Mouse (Mus musculus): ENCODE data around the gene Tank.

Gene Tank

DNA sequence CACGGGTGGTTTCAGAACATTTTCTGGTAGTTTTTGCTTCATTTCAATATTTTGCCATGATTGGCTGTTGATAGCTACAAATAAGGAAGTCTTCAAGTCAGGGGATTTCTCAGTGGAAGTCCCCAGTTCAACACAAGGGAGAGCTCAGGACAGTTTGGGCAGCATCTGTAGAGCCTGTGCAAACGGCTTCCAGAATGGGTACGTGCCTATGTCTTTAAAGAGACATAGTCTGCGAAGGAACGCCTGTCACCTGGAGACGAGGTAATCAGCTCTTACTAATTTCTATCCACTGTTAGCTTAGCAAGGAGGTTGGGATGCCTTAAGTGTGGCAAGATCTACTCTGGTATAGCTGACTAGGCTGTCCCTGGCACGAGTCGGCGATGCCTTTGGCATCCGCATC, at the start of gene Tank:
Gene Tank, plus strand, starts transcription at position 153 of the 400 bp plus-strand sequence.
- in situ Hi-C loops (cut with MboI) = no loop called here

DNA sequence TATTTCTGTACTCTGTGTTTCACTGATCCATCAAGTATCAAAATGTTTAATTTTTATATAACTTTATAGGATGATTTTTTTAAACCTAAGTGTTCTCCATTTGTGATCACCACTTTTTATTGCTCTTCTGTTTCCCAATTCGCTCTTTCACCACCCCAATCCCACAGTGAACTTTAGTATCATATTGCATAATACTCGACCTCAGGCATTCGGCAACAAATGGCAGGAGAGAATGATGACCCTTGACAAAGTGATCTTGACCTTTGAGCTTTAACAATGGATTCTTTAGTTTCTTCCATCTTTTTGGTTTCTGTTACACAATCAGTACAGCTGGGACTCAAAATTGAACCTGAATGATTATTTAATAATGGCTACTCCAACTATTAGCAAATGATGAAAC, 46.1 kb upstream of the Tank start:
- in situ Hi-C loops (cut with MboI) = no loop called here

DNA sequence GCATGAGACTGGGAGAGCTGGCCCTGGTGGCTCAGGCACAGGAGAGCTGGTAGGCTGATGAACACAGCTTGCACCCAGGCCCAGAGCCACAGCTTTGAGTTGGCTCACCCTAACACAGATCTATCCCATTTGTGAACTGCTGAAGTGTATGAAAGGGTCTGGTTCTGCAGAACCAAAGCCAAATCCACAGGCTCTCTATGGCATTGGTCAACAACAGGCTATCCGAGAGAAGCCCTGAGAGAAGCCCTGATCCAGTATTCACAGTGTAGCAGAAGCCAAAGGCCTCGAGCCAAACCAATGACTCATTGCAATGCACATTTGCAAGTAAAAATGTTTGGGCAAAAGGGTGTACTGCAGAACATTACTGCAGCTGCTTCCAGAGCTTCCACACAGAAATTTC, 45.3 kb upstream of the Tank start:
- in situ Hi-C loops (cut with MboI) = no loop called here

DNA sequence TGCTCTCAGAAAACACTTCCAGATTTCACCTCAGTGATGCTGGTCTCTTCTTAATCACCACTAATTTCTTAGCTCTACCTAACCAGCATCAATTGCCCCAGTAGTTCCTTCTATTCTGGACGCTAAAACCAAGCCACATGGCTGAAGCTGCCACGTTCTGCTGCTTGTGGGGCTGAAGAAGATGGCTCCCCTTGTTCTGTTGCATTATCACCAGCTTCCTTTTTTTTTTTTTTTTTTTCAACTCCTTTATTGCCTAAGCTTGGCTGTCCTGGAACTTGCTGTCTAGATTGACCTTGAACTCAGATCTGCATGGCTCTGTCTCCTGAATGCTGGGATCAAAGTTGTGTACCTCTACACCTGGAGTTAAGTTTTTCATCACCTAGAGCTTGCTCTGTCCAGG, 41.5 kb upstream of the Tank start:
- in situ Hi-C loops (cut with MboI) = no loop called here

DNA sequence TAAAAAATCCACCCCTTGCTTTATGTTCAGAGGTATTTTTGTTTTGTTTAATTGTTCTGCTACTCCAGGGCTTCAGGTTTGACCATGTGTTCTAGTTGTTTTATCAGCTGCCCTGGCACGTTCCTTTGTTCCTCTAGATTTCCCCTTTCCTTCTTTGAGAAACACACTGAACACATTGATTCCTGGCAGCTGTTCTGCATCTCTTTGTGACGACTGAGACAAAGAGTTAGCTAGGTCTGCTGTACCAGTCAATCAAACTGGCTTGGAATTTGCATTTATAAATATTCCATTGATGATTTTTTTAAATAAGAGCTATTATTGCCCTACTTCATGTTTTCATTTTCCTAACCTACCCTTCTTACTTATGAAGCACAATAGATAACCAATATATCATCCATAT, 39.0 kb upstream of the Tank start:
- in situ Hi-C loops (cut with MboI) = no loop called here

DNA sequence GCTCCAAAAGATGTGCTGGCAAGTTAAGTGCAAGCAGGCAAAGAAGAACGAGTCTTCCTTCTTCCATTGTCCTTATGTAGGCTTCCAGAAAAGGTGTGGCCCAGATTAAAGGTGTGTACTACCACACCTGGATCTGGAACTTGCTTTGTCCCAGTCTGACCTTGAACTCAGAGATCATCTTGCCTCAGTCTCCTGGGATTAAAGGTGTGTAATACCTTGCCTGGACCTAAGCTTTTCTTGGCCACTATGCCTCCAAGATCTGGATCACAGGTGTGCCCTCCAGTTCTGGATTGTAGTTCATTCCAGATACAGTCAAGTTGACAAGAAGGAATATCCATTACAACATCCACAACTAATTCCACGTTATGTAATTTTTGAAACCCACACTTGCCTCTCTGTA, 36.0 kb upstream of the Tank start:
- in situ Hi-C loops (cut with MboI) = no loop called here

DNA sequence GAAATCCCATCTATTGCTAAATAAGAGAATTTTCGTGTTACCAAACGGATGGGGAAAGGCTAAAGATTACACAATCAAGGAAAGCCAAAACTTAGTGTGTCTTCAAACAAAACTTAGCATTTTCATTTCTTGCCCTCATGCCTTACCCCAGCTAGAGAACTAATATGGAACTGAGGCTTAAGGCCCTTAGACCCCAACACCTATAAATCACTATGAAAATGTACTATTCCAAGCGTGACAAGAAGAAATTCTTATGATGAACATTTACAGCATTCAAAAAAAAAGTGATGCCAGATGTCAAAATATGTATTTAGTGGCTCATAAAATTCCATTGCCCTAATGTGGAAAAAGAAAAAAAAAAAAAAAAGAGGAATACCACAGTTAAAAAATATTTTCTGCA, 32.7 kb upstream of the Tank start:
- in situ Hi-C loops (cut with MboI) = no loop called here

DNA sequence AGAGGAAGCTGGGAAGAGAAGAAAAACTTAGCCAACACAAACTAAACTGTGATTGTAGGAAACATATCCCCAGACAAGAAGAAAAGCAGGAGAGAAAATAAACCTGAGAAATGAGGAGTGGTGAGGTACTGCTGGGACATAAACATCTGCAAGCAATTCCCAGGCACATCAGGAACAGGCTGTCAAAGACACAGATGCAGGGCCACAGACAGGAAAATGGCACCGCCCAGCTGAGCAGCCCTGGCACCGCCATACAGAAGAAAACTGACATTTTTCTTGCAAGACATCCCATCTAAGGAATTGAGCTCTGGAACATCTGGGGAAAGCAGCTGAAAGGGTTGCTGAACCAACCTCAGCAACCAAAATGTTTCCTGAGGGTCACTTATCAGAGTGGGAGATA, 30.4 kb upstream of the Tank start:
- in situ Hi-C loops (cut with MboI) = no loop called here

DNA sequence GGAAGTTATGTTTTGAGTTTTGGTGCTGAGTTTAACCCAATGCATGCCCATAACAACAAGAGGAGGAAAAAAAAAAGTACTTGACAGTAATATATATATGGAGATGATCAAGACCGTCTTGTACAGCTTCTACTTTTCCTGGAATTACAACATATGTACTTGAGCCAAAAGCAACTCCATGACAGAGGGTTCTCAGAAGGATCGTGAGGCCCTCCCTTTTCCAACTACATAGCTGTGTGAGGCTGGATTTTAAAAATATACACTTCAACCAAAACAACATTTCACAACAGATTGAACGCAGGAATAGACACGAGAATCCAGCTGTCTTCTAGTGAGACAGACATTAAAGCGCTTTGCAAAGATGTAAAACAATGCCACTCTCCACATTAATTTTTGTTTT, 26.7 kb upstream of the Tank start:
- in situ Hi-C loops (cut with MboI) = no loop called here

DNA sequence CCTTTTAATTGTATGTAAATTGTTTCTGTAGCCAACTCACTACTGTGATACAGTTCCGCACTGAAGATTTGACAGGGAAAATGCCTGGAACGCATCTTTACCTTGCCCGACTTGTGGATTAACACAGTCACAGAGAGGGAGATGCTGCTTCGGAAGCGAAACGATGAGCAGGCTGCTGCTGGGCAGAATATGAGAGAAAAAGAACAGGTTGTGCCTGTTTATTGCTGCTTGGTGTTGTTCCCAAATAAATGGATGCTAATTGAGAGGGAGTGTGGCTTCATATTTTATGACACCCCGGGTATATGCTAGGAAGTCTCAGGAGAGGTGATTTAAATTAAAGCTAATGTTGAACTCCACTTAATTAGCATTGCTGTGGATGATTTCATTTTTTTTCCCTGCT, 23.0 kb upstream of the Tank start:
- in situ Hi-C loops (cut with MboI) = no loop called here

DNA sequence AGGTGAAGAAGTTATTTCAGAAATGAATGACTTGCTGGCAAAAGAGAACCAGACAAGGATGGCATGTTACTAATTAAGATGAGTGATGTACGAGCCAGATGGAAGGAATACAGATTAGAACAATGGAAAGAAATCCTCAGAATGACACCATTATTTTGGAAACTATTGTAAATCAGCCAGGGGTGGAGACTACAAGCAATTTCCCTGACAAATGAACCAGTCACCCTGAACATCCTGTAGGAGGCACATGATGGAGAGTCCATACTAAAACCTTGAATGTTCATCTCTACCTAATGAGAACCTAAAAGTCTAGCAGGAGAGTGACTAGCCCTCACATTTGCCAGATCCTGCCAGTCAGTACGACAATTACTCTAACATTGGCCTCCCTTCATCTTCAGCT, 22.6 kb upstream of the Tank start:
- in situ Hi-C loops (cut with MboI) = no loop called here

DNA sequence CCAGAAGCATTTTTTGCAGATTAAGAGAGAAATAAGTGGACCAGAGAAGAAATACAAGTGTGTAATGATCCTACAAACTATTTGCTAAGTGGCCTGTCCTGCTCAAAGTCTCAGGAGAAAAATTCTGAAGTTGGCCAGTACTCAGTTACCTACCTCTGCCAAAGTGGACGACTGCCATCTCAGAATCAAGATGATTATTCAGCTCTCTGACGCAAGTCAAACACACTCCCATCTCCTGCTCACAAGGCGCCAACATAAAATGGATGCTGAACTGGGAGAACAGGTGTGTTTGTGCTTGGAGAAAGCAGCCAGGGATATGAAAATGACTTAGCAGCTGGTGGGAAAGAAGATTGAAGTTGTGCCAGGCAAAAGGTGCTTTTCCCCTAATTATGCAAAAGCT, 21.7 kb upstream of the Tank start:
- in situ Hi-C loops (cut with MboI) = no loop called here

DNA sequence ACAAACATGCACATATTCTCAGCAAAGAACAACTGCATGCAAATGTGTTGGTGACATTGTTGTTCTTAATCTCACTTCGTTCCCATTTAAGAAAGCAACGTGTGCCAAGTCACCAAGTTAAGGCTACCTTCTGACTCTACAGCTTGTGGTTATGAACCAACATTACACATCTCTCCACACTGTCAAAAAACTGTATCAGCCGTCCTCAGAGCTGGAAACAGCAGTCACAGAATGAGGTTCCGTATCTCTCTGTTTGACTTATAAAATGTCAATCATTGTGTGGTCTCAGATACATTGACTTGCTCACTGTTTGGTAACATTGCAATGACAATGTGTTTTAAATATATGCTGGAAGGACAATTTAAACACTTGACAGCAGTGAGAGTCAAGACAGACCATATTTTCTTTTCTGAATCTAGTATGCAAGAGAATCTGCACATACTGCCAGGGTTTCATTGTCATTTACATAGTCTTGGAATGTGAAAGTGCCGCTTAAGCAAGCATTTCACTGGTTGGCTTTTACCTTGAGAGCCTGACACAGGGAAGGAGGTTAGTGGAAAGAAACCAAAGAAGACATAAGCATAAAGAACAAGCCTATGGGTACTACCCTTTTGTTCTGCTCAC, 20.4 kb upstream of the Tank start:
- in situ Hi-C loops (cut with MboI) = no loop called here

DNA sequence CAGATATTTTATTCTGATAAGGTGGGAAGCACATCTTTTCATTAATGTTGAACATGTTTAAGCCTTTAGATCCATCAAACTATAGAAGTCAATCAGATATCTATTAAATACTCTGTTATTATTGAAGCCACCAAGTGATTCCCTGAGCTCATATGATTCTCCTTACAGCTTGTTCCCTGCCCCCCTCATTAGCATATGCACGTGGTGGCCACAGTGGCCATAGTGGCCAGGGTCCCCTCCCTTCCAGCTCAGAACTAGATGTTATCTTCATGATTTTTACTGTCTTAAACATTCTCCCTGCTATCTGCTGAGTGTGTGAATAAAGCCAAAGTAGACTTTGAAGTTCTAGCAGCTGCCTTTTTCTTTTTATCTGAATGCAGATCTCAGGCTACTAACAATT, 17.3 kb upstream of the Tank start:
- in situ Hi-C loops (cut with MboI) = no loop called here

DNA sequence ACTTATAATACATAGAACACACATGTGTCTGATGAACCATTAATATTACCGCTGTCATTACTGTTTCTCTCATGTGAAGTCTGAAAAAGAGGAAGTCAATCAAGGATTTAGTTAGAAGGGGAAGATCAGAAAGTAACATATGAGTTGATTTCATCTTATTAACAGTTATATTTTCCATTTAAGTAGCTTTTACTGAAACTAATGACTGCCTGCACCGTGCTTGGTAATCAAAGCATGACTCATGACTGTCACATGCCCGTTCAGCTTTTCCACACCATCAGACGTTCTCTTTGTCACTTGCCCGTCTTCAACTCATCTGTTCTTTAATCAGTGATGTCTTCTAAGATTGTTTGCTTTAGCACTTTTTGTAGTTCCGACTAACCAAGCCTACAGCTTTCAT, 15.2 kb upstream of the Tank start:
- in situ Hi-C loops (cut with MboI) = no loop called here

DNA sequence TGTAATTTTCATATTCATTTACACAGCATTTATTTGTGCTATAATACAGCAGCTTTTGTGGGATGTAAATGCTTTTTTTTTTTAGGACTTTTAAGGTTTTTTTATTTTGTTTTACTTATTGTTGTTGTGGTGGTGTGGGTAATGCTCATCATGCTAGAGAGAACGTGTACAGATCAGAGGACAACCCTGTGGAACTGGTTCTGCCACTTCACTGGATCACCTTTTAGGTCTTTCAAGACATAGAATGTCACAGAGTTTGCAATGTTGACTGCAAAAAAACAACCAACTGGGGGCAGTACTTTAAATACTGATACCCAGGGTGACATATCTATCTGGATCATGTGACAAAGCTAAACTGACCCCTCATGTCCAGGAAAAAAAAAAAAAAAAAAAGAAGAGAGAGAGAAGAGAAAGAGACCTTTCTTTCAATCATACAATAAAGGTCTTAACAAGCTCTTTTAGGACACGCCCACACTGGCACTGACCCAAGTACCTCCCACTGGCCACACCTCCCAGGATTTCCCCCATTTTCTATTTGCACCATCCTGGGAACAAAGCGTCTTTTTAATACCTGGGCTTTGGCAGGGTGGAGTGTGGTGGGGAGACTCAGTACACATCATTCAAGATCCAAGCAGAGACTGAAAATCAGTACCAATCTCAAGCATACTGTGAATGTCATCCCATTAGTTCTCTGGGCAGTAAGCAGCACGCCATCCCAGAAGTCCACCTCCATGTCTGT, 11.2 kb upstream of the Tank start:
- in situ Hi-C loops (cut with MboI) = no loop called here

DNA sequence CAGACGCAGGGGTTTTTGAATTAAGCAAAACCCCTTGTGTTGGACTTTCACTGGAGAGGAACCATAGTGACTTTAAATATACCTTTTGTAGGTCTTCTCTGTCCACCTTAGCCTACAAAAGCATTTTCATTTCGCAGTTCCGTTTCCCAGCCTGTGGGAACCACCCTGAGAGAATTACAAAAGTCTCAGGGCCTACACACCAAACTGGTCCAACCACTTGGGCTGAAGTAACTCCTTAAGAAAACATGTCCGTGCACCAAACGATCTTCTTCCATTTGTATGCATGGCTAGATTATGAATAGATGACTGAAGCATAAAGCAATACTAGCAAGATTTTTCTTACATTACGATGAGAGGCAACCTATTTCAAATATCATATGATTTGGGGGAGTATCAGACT, 9.2 kb upstream of the Tank start:
- in situ Hi-C loops (cut with MboI) = no loop called here

DNA sequence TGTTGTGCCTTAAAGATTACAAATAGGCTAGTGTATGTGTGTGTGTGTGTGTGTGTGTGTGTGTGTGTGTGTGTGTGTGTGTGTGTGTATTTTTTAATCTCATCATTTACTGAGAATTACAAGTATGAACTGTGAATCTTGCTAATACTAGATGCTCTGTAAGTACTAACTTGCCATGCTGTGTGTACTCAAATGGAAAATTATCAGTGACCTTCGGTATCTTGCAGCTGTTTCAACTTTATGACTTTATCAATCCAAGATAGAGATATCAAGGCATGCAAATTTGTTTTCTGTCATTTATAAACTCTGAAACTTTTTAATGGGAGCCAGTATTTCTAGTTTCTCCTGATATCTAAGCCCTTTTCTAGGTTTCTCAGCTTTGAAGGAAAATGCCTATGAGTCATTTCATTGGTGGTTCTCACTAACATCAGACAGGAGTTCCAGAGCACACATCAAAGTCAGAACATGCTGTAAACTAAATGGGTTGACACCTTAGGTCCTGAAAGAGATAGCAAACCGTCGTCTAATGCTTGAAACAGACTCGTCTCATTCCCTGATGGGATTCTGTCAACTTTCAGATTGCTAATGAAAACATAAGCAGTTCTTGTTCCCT, 6.9 kb upstream of the Tank start:
- in situ Hi-C loops (cut with MboI) = no loop called here

DNA sequence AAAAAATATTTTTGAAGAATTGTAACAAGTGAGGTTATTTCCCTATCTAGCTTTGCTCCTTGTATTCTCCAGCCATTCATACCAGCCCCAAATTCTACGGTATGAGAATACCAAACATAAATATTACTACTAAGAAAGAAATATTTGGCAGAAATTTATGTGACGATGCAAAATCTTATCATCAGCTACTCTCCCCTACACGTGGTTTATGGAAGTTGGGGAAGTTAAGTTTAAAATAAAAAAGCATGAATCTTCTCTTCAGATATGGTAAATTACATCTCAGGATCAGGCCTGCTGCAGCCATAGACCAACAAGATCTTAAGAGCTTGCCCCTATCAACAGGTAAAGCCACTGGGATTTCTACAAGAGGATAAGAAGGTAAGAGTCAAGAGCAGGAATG, 1.9 kb upstream of the Tank start:
- in situ Hi-C loops (cut with MboI) = no loop called here

DNA sequence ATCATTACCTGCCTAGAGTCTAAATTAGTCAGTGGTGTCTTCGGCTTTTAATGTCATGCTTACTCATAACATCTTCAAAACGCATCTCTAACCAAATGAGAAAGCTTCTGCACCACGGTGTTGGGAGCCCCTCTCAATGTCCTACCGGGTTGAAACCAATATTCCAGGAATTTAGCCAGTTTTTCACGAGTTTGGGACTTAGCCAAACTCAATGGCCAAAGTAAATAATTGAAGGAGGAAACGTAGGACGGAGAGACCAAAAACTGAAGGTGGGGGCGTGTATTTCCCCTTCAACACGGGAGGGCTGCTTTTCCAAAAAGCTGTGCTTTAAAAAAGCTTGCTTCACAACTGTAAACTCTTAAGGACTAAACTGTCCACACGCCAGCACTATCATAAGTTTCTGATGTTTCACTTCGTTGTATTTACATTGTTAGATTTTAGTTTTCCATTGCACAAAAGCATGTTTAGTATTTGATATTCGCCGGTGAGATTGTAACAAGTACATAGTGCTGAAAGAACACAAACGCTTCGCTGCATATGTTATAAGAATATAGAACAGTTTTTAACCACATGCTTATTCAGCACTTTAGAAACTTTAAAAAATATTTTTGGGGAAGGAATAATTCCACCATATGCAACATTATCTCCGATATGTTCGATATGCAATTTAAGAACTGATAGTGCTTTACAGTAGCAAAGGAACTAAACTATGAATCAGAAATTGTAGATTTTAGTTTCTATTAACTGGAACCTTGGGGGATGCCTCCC, 1.3 kb upstream of the Tank start:
- in situ Hi-C loops (cut with MboI) = no loop called here

DNA sequence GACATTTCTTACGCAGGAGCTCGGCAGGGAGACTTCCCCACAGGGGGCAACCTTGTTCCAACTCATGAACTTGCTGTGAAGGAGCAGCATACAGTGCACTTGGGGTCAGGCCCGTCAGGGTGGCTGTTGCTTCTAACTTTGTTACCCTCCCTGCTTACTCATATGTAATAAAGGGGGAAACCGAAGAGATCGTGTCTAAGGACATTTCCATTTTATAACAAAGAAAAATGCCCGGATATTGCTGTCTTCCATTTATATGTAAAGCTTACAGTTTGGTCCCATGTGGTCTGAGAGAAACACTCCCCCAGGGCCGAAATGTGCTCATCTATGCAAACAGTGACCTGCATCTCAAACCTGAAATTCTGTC, 706 bp upstream of the Tank start:
- in situ Hi-C loops (cut with MboI) = no loop called here

DNA sequence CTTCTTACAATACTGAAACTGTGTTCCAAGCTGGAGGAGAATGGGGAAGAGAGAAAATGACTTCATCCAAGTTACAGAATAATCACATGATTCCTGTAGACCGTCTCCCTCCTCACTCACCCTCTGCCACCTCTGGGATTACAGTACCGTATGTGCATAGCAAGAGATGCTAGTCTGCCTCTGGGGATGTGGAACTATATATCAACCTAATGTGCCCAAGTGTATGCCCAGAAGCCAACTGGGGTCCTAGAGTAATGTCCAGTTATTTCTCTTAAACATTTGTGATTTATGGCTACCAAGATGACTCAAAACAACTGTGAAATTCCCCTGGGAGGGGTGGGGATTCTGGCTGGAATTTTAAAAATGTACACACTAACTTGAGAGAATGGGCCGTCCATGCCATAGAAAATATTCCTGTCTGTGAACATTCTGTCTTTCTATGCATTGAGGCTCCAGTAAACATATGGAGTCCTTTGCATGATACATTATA, 1.2 kb downstream of the Tank start:
- in situ Hi-C loops (cut with MboI) = no loop called here

DNA sequence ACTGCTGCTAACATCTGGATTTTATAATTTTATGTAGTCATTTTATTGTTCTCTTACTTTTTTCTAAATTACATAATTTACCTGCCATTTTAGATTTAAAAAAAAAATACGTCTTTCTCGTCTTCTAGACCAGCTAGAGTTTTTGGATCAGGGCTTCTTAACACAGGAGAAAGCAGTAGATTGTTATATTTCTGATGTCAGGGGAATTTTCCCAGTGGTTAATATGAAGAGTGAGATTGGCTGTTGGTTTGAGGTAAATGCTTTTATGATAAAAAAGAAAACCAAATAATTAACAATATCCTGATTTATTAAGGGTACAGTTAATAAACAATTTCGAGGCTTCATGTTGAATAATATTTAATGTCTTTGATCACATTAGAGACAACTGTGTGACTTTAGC, 1.7 kb downstream of the Tank start:
- in situ Hi-C loops (cut with MboI) = no loop called here
